Mouse (Mus musculus): Measurements from ENCODE around the gene Ccdc189. TPM values are rescaled to one million over a fixed set of nuclear protein-coding genes. Genes with fewer than 3 reads are reported as not detected.
A peak's percentile ranks its signal among the peaks of the same experiment; 100 is the strongest.
"Not testable (repeated sequence)": the region's sequence is repeated elsewhere in the genome, so short reads cannot be mapped to it uniquely, and the experiment has no call there.

Gene Ccdc189
- 200 and 220 TPM in 2 replicates for polyA plus RNA-seq (2012; rRNA removed)

- H3K27ac ChIP-seq (ENCODE audit: control insufficient read depth, insufficient read depth, low read depth, low read length), result peak within 1 kb of the TSS; percentile 94
- TF ChIP-seq CTCF (IDR thresholded peaks at IDR 0.05; ENCODE audit: control insufficient read depth, insufficient read depth, insufficient replicate concordance, low read depth, low read length) (no peak), POLR2A (IDR thresholded peaks at IDR 0.05; ENCODE audit: control insufficient read depth, low read depth, low read length) (peak; percentile 80)
- H3K36me3 ChIP-seq (ENCODE audit: control insufficient read depth, insufficient read depth, low read length), result peaks cover 12% of the 10 kb centered on the region
Observed at GRCm38 (mm10) chr7:127588011-127588871, at the start of gene Ccdc189, which contains the start of gene Rnf40. Ccdc189 (minus strand) TSS chr7:127588595. Rnf40 (plus strand) TSS chr7:127588767.

GRCm38 (mm10) chr7:127636963-127637362, 48.6 kb upstream of the Ccdc189 start:
- no peaks in the 10 kb centered on the region for H3K27me3 ChIP-seq (ENCODE audit: control insufficient read depth, insufficient read depth, low read length)
- peaks cover 8% of the 10 kb centered on the region for H3K4me1 ChIP-seq (ENCODE audit: control insufficient read depth, insufficient read depth, low read length)
- TF ChIP-seq POLR2A (IDR thresholded peaks at IDR 0.05; ENCODE audit: control insufficient read depth, low read depth, low read length), result no peak
- no peak for TF ChIP-seq CTCF (IDR thresholded peaks at IDR 0.05; ENCODE audit: control insufficient read depth, insufficient read depth, insufficient replicate concordance, low read depth, low read length)
- peak overlapping the region; percentile 86 for H3K4me3 ChIP-seq (ENCODE audit: control insufficient read depth, low read depth, low read length)
- H3K27ac ChIP-seq (ENCODE audit: control insufficient read depth, insufficient read depth, low read depth, low read length), result no peak overlapping the region
- no peaks in the 10 kb centered on the region for H3K36me3 ChIP-seq (ENCODE audit: control insufficient read depth, insufficient read depth, low read length)

More at GRCm38 (mm10) chr7:127588011-127588871, at the start of gene Ccdc189, which contains the start of gene Rnf40:
- Histone ChIP-seq H3K27me3 (ENCODE audit: control insufficient read depth, insufficient read depth, low read length) (no peaks in the 10 kb centered on the region), H3K4me1 (ENCODE audit: control insufficient read depth, insufficient read depth, low read length) (peaks cover 14% of the 10 kb centered on the region), H3K4me3 (ENCODE audit: control insufficient read depth, low read depth, low read length) (peak within 1 kb of the TSS; percentile 92)

- no peaks in the 10 kb centered on the region for H3K36me3 ChIP-seq (ENCODE audit: control insufficient read depth, insufficient read depth, low read length)
- H3K27ac ChIP-seq (ENCODE audit: control insufficient read depth, insufficient read depth, low read depth, low read length), result no peak overlapping the region
- no peaks in the 10 kb centered on the region for H3K27me3 ChIP-seq (ENCODE audit: control insufficient read depth, insufficient read depth, low read length)
- TF ChIP-seq CTCF (IDR thresholded peaks at IDR 0.05; ENCODE audit: control insufficient read depth, insufficient read depth, insufficient replicate concordance, low read depth, low read length), result no peak
- no peaks in the 10 kb centered on the region for H3K4me1 ChIP-seq (ENCODE audit: control insufficient read depth, insufficient read depth, low read length)
- peak overlapping the region; percentile 6; the same call in 1 of the 2 replicates for H3K4me3 ChIP-seq (ENCODE audit: control insufficient read depth, low read depth, low read length)
Observed at GRCm38 (mm10) chr7:127631416-127631815, 43.0 kb upstream of the Ccdc189 start.

- no peak overlapping the region for H3K4me3 ChIP-seq (ENCODE audit: control insufficient read depth, low read depth, low read length)
- H3K27me3 ChIP-seq (ENCODE audit: control insufficient read depth, insufficient read depth, low read length), result no peaks in the 10 kb centered on the region
Observed at GRCm38 (mm10) chr7:127628646-127629045, 40.3 kb upstream of the Ccdc189 start.

GRCm38 (mm10) chr7:127626471-127626870, 38.1 kb upstream of the Ccdc189 start:
- no peak overlapping the region for H3K4me3 ChIP-seq (ENCODE audit: control insufficient read depth, low read depth, low read length)
- no peaks in the 10 kb centered on the region for H3K4me1 ChIP-seq (ENCODE audit: control insufficient read depth, insufficient read depth, low read length)
- H3K27me3 ChIP-seq (ENCODE audit: control insufficient read depth, insufficient read depth, low read length), result no peaks in the 10 kb centered on the region
- H3K36me3 ChIP-seq (ENCODE audit: control insufficient read depth, insufficient read depth, low read length), result no peaks in the 10 kb centered on the region
- H3K27ac ChIP-seq (ENCODE audit: control insufficient read depth, insufficient read depth, low read depth, low read length), result no peak overlapping the region
- TF ChIP-seq CTCF (IDR thresholded peaks at IDR 0.05; ENCODE audit: control insufficient read depth, insufficient read depth, insufficient replicate concordance, low read depth, low read length), result no peak
- TF ChIP-seq POLR2A (IDR thresholded peaks at IDR 0.05; ENCODE audit: control insufficient read depth, low read depth, low read length), result no peak

More at GRCm38 (mm10) chr7:127628646-127629045, 40.3 kb upstream of the Ccdc189 start:
- Histone ChIP-seq H3K36me3 (ENCODE audit: control insufficient read depth, insufficient read depth, low read length) (no peaks in the 10 kb centered on the region), H3K4me1 (ENCODE audit: control insufficient read depth, insufficient read depth, low read length) (no peaks in the 10 kb centered on the region), H3K27ac (ENCODE audit: control insufficient read depth, insufficient read depth, low read depth, low read length) (no peak overlapping the region)
- no peak for TF ChIP-seq CTCF (IDR thresholded peaks at IDR 0.05; ENCODE audit: control insufficient read depth, insufficient read depth, insufficient replicate concordance, low read depth, low read length)
- TF ChIP-seq POLR2A (IDR thresholded peaks at IDR 0.05; ENCODE audit: control insufficient read depth, low read depth, low read length), result no peak

GRCm38 (mm10) chr7:127626039-127626438, 37.6 kb upstream of the Ccdc189 start:
- TF ChIP-seq POLR2A (IDR thresholded peaks at IDR 0.05; ENCODE audit: control insufficient read depth, low read depth, low read length), result no peak
- TF ChIP-seq CTCF (IDR thresholded peaks at IDR 0.05; ENCODE audit: control insufficient read depth, insufficient read depth, insufficient replicate concordance, low read depth, low read length), result no peak
- H3K36me3 ChIP-seq (ENCODE audit: control insufficient read depth, insufficient read depth, low read length), result no peaks in the 10 kb centered on the region
- H3K4me1 ChIP-seq (ENCODE audit: control insufficient read depth, insufficient read depth, low read length), result no peaks in the 10 kb centered on the region
- no peak overlapping the region for H3K27ac ChIP-seq (ENCODE audit: control insufficient read depth, insufficient read depth, low read depth, low read length)
- no peak overlapping the region for H3K4me3 ChIP-seq (ENCODE audit: control insufficient read depth, low read depth, low read length)
- no peaks in the 10 kb centered on the region for H3K27me3 ChIP-seq (ENCODE audit: control insufficient read depth, insufficient read depth, low read length)

GRCm38 (mm10) chr7:127618402-127618801, 30.0 kb upstream of the Ccdc189 start:
- not testable (repeated sequence) for H3K27ac ChIP-seq (ENCODE audit: control insufficient read depth, insufficient read depth, low read depth, low read length); H3K36me3 ChIP-seq (ENCODE audit: control insufficient read depth, insufficient read depth, low read length); H3K27me3 ChIP-seq (ENCODE audit: control insufficient read depth, insufficient read depth, low read length); H3K4me3 ChIP-seq (ENCODE audit: control insufficient read depth, low read depth, low read length)
- H3K4me1 ChIP-seq (ENCODE audit: control insufficient read depth, insufficient read depth, low read length), result peaks cover 15% of the 10 kb centered on the region

All from testis, adult 2 months (tissue).